Mouse (Mus musculus): ENCODE measurements around the gene Arhgap33.

GRCm38 (mm10) chr7:30584339-30584738 lies 49.5 kb upstream of the Arhgap33 start:
- TF ChIP-seq CTCF (IDR thresholded peaks at IDR 0.05; ENCODE audit: low read depth): no peak
- no peak for TF ChIP-seq EP300 (IDR thresholded peaks at IDR 0.05; ENCODE audit: low read depth)
